Mouse (Mus musculus) C2C12 (cell line): ENCODE measurements around the gene Upk2. TPM values are rescaled to one million over a fixed set of nuclear protein-coding genes. Genes with fewer than 3 reads are reported as not detected.

ENCODE experiments used
- H3K27me3 ChIP-seq: one replicate; pipeline ENCODE4 v1.6.1; 2011; ENCODE audit not compliant: control insufficient read depth, insufficient read depth, insufficient read length
- H3K36me3 ChIP-seq: one replicate; pipeline ENCODE4 v1.6.1; 2011; ENCODE audit not compliant: control insufficient read depth, insufficient read depth
- H3K4me3 ChIP-seq: one replicate; pipeline ENCODE4 v1.5.1; 2011; ENCODE audit warnings: mild to moderate bottlenecking, control low read depth; ENCODE audit not compliant: poor library complexity, insufficient read depth, severe bottlenecking
- H3K79me2 ChIP-seq: one replicate; pipeline ENCODE4 v1.6.1; 2011; ENCODE audit not compliant: control insufficient read depth, insufficient read depth
- H3K79me3 ChIP-seq: one replicate; pipeline ENCODE4 v1.6.1; 2011; ENCODE audit warnings: low read depth, control low read depth
- H3ac ChIP-seq: one replicate; pipeline ENCODE3; 2011; ENCODE audit warnings: low read depth; ENCODE audit not compliant: control insufficient read depth, insufficient read length
- CEBPB ChIP-seq: IDR thresholded peaks from one replicate; pipeline ENCODE4 v1.6.1; 2011; ENCODE audit warnings: low read depth, mild to moderate bottlenecking, control low read depth, moderate library complexity
- CTCF ChIP-seq: IDR thresholded peaks from one replicate; pipeline ENCODE4 v1.5.1; 2011; ENCODE audit not compliant: control insufficient read depth, insufficient read depth, insufficient read length
- FOSL1 ChIP-seq: IDR thresholded peaks from one replicate; pipeline ENCODE4 v1.8.0; 2011; ENCODE audit warnings: mild to moderate bottlenecking, low read length; ENCODE audit not compliant: poor library complexity, insufficient read depth, severe bottlenecking
- MAX ChIP-seq: IDR thresholded peaks from one replicate; pipeline ENCODE4 v1.6.1; 2011; ENCODE audit warnings: mild to moderate bottlenecking, control low read depth
- MYOD1 ChIP-seq: IDR thresholded peaks from one replicate; pipeline ENCODE4 v1.6.1; 2011; ENCODE audit warnings: low read depth; ENCODE audit not compliant: control insufficient read depth, insufficient read length
- MYOG ChIP-seq: IDR thresholded peaks from one replicate; pipeline ENCODE4 v1.6.1; 2011; ENCODE audit not compliant: control insufficient read depth, insufficient read length; ENCODE audit errors: extremely low read depth
- USF1 ChIP-seq: IDR thresholded peaks from one replicate; pipeline ENCODE4 v1.6.1; 2011; ENCODE audit warnings: low read depth, mild to moderate bottlenecking, control low read depth, moderate library complexity
- polyA plus RNA-seq: library from polyadenylated mRNA; unstranded; fragments of >200 nt; fragmentation: generic; extraction: Trizol; gene quantifications from one replicate; pipeline ENCODE4 v1.2.1, GENCODE M21; 2012; ENCODE audit warnings: missing spikeins

Upk2 gene
- polyA plus RNA-seq, 1 experiment = 0.04 TPM

- TF ChIP-seq MYOG (no peak), CTCF (no peak), MYOD1 (no peak), MAX (no peak), USF1 (no peak)
- peak overlapping the region; percentile 56 for H3ac ChIP-seq
- H3K27me3 ChIP-seq = no peaks in the 10 kb centered on the region
- H3K79me3 ChIP-seq = peaks cover 72% of the 10 kb centered on the region
- peak overlapping the region; percentile 2 for H3K4me3 ChIP-seq
- H3K36me3 ChIP-seq = peaks cover 7% of the 10 kb centered on the region
- H3K79me2 ChIP-seq = peaks cover 93% of the 10 kb centered on the region
These were observed 32.1 kb upstream of the Upk2 start for GRCm38 (mm10) chr9:44486741-44487421.

DNA sequence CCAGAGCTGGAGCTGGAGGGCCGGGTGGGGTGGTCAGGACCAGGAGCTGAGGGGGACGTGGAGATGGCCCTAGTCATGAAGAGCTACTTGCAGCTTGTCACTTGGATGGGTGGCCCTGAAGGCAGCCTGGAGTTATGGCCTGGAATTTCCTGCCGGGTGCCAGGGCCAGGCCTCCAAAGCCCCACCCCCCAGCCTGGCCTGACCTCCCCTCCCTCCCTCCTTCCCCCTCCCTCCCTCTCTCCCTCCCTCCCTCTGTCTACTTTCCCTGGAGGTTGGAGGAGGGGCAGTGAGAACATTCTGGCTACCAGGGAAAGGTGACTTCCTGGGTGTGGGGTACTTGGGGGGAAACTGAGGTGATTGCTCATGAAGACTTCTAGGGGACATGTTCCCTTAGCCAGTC lies 31.6 kb upstream of the Upk2 start:
- H3K36me3 ChIP-seq = peaks cover 7% of the 10 kb centered on the region
- no peaks in the 10 kb centered on the region for H3K27me3 ChIP-seq
- H3K4me3 ChIP-seq = peak overlapping the region; percentile 2
- TF ChIP-seq CTCF = no peak
- TF ChIP-seq FOSL1 = no peak
- TF ChIP-seq MYOG = no peak
- no peak for TF ChIP-seq USF1
- H3ac ChIP-seq = peak overlapping the region; percentile 56
- H3K79me3 ChIP-seq = peaks cover 67% of the 10 kb centered on the region
- H3K79me2 ChIP-seq = peaks cover 88% of the 10 kb centered on the region

DNA sequence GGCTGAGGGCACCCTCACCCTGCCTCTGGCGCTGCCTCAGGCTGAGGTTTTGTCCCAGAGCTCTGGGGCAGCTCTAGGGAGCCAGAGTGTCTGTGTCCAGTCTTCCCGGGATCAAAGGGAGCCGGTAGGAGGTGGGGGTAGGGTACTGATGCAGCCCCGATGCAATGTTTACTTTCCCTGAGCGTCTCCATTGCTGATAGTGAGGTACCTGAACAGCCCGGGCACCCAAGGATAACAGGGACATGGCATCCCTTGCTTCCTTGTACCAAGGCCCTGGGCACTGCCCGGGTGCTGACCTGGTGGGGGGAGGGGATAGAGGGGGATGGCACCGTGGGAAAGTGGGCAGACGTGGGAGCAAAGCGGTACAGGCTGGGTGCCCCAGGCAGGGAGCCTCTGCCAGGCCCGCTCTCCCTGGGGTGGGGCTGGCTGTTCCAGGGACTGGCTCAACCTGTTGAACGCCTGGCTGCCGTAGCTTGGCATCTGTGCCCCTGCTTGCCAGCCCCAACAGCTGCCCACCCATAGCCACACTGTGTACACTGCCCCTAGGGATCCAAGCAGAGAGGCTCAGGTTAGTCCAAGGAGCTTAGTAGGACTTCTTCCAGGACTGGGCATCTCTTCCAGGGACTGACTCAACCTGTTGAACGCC lies 30.9 kb upstream of the Upk2 start:
- no peak overlapping the region for H3ac ChIP-seq
- no peak for TF ChIP-seq MYOD1
- TF ChIP-seq CEBPB = no peak
- TF ChIP-seq USF1 = no peak
- TF ChIP-seq CTCF = no peak
- TF ChIP-seq MYOG = no peak
- TF ChIP-seq FOSL1 = no peak
- TF ChIP-seq MAX = no peak
- no peaks in the 10 kb centered on the region for H3K27me3 ChIP-seq
- peaks cover 63% of the 10 kb centered on the region for H3K79me3 ChIP-seq
- peaks cover 3% of the 10 kb centered on the region for H3K36me3 ChIP-seq
- H3K4me3 ChIP-seq = no peak overlapping the region
- H3K79me2 ChIP-seq = peaks cover 81% of the 10 kb centered on the region

GRCm38 (mm10) chr9:44485105-44485515 lies 30.3 kb upstream of the Upk2 start:
- H3ac ChIP-seq = no peak overlapping the region
- H3K79me3 ChIP-seq = peaks cover 58% of the 10 kb centered on the region
- TF ChIP-seq MYOD1 (no peak), MYOG (no peak), MAX (no peak), CTCF (no peak), USF1 (no peak), CEBPB (no peak), FOSL1 (no peak)
- no peaks in the 10 kb centered on the region for H3K27me3 ChIP-seq
- H3K36me3 ChIP-seq = peaks cover 3% of the 10 kb centered on the region
- peak overlapping the region; percentile 14 for H3K4me3 ChIP-seq
- peaks cover 76% of the 10 kb centered on the region for H3K79me2 ChIP-seq

DNA sequence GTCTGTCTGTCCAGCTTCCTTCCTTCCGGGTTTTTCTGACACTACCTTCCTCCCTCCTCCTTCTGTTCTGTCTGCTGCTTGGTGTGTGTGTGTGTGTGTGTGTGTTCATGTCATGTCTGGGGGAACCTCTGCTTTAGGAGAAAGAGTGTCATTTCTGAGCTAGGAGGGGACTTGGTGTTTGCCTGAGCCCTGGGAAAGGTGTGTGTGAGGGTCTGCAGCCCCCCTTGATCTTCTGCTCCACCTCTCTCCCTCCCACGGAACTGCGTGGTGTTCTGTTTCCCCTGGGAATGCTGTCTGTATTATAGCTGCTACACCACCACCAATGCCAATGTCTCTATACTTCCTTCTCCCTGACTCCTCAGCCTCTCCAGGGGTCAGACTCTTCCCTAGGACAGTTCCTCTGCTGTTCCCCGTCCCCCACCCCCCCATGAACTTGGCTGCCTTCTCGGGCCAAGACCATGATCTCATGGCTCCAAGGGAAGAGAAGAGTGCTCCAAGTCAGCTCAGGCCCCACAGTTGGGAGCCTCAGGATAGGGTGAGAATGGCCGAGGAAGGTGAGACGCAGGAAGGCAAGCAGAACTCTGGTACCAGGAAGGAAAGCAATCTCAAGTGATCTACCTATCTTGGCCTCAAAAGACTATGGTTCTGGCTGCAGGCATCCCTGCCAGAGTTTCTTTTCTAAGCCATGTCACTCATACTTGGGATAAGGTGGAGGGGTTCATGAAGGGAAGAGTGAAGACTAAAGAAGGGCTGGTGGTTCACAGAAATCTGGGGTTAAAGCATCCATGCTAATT lies 29.7 kb upstream of the Upk2 start:
- peak overlapping the region; percentile 86 for H3K4me3 ChIP-seq
- TF ChIP-seq CEBPB (no peak), MYOG (no peak), CTCF (no peak), MYOD1 (no peak), FOSL1 (no peak), MAX (no peak), USF1 (no peak)
- H3K27me3 ChIP-seq = no peaks in the 10 kb centered on the region
- H3K36me3 ChIP-seq = peaks cover 3% of the 10 kb centered on the region
- H3K79me2 ChIP-seq = peaks cover 70% of the 10 kb centered on the region
- H3K79me3 ChIP-seq = peaks cover 55% of the 10 kb centered on the region
- peak overlapping the region; percentile 19 for H3ac ChIP-seq
